In genomic region chr3:104668989-104669388, GRCm38 (mm10) we compare ENCODE assay signal across 27 mouse cellular contexts. TPM values are rescaled to one million over a fixed set of nuclear protein-coding genes. Genes with fewer than 3 reads are reported as not detected.
DNase-seq lines count a peak whose midpoint lies in the region; ATAC-seq lines count a peak whose summit lies in the region.
"Had no signal": no experiment of that assay in that cellular context is flagged by ENCODE, and none has a peak within 500 bp of the region (broad histone marks: within the 10 kb centered on the region; RNA-seq: fewer than 3 reads in every experiment).

No protein-coding gene starts in this region.

- no peak overlapping the region for H3K9ac ChIP-seq in liver, embryonic 15.5 days
- H3K9ac ChIP-seq: embryonic facial prominence, embryonic 15.5 days; forebrain, postnatal 0 days; heart, embryonic 13.5 days; hindbrain, embryonic 14.5 days; kidney, embryonic 15.5 days; limb, embryonic 15.5 days; neural tube, embryonic 13.5 days had no signal

- H3K4me1 ChIP-seq in brown adipose tissue, adult 24 weeks (ENCODE audit: control insufficient read depth, insufficient read depth, insufficient read length, low read length): peaks cover 39% of the 10 kb centered on the region
- H3K4me1 ChIP-seq in liver, embryonic 15.5 days (replicated peaks): peaks cover 76% of the 10 kb centered on the region
- H3K4me1 ChIP-seq in hindbrain, embryonic 10.5 days (replicated peaks): peaks cover 34% of the 10 kb centered on the region

- H3K27ac ChIP-seq in brown adipose tissue, adult 24 weeks (replicated peaks; ENCODE audit: low read depth, low read length): 0 out of 2 replicates have a peak overlapping the region, but pooled peaks have one; percentile 22
- peak overlapping the region; percentile 96 for H3K27ac ChIP-seq in liver, embryonic 15.5 days (replicated peaks)
- H3K27ac ChIP-seq in hindbrain, embryonic 10.5 days: no peak overlapping the region
- H3K27ac ChIP-seq: embryonic facial prominence, embryonic 15.5 days; heart, adult 2 months; heart, embryonic 13.5 days; hindbrain, embryonic 14.5 days; limb, embryonic 15.5 days; midbrain, embryonic 10.5 days; neural tube, embryonic 13.5 days had no signal

- no peak overlapping the region for H3K4me3 ChIP-seq in brown adipose tissue, adult 24 weeks (ENCODE audit: insufficient read depth, low read depth, low read length)
- no peak overlapping the region for H3K4me3 ChIP-seq in liver, embryonic 15.5 days (replicated peaks)
- no peak overlapping the region for H3K4me3 ChIP-seq in hindbrain, embryonic 10.5 days
- H3K4me3 ChIP-seq: embryonic facial prominence, embryonic 15.5 days; heart, adult 2 months; heart, embryonic 13.5 days; kidney, embryonic 15.5 days; limb, embryonic 15.5 days; midbrain, embryonic 10.5 days; myocyte; neural tube, embryonic 13.5 days had no signal

- no peaks in the 10 kb centered on the region for H3K9me3 ChIP-seq in liver, embryonic 15.5 days (replicated peaks)
- H3K9me3 ChIP-seq in hindbrain, embryonic 10.5 days: no peaks in the 10 kb centered on the region
- H3K9me3 ChIP-seq: embryonic facial prominence, embryonic 15.5 days; heart, embryonic 13.5 days; kidney, embryonic 15.5 days; limb, embryonic 15.5 days; midbrain, embryonic 10.5 days; neural tube, embryonic 13.5 days had no signal

- no peaks in the 10 kb centered on the region for H3K36me3 ChIP-seq in liver, embryonic 15.5 days (replicated peaks)
- H3K36me3 ChIP-seq in hindbrain, embryonic 10.5 days: no peaks in the 10 kb centered on the region
- H3K36me3 ChIP-seq: embryonic facial prominence, embryonic 15.5 days; heart, embryonic 13.5 days; kidney, embryonic 15.5 days; limb, embryonic 15.5 days; midbrain, embryonic 10.5 days; neural tube, embryonic 13.5 days had no signal

- peak overlapping the region; percentile 5; the same call in 1 of the 2 replicates for H3K4me2 ChIP-seq in liver, embryonic 15.5 days
- H3K4me2 ChIP-seq: embryonic facial prominence, embryonic 15.5 days; heart, embryonic 13.5 days; hindbrain, embryonic 14.5 days; kidney, embryonic 15.5 days; limb, embryonic 15.5 days; neural tube, embryonic 13.5 days had no signal

- DNase-seq in spleen, postnatal 36 days (ENCODE audit: low spot score in 2 of 2): peak; percentile 35 to 48
- DNase-seq in frontal cortex, postnatal 36 days (ENCODE audit: low spot score in 2 of 2): no peak
- no peak for DNase-seq in thymus, postnatal 10 days (ENCODE audit: low spot score in 2 of 2)
- no peak for DNase-seq in hindbrain, embryonic 10.5 days (ENCODE audit: low spot score)
- DNase-seq: adrenal gland, postnatal 10 days; cerebellum, adult 9-10 months; forebrain, postnatal 0 days; gastrocnemius, postnatal 25 days; heart, adult 2 months; kidney, postnatal 36 days; layer of hippocampus, adult 9-11 months; retina, postnatal 1 day; right cerebral cortex, postnatal 25 days; thymus, postnatal 25 days had no signal

- peak; percentile 58 for ATAC-seq in erythroblast, adult 5-6 weeks (replicated peaks; ENCODE audit: low FRiP score, poor library complexity, severe bottlenecking)
- ATAC-seq in liver, embryonic 15.5 days (ENCODE audit: insufficient read depth): no peak
- ATAC-seq: forebrain, postnatal 0 days; lung, postnatal 0 days; midbrain, embryonic 16.5 days had no signal

- no peaks in the 10 kb centered on the region for H3K27me3 ChIP-seq in liver, embryonic 15.5 days
- H3K27me3 ChIP-seq in hindbrain, embryonic 10.5 days (ENCODE audit: insufficient read depth, poor library complexity, severe bottlenecking): no peaks in the 10 kb centered on the region
- H3K27me3 ChIP-seq: embryonic facial prominence, embryonic 15.5 days; heart, embryonic 13.5 days; kidney, embryonic 15.5 days; limb, embryonic 15.5 days; neural tube, embryonic 13.5 days had no signal

- WGBS in liver, embryonic 15.5 days (ENCODE audit: insufficient replicate concordance): 54% methylated on average over 5 of the region's 5 CpGs
- WGBS in hindbrain, embryonic 10.5 days: 90% methylated on average over 5 of the region's 5 CpGs

RNA-seq across cellular contexts. Expression of gene Slc16a1, which starts 30.5 kb away (rescaled TPM):
- polyA plus RNA-seq in brown adipose tissue, adult 24 weeks (2012; ENCODE audit: insufficient read depth, insufficient read length, missing spikeins): 185 and 208 TPM in 2 replicates
- 342 and 346 TPM in 2 replicates for total RNA-seq in erythroblast, adult 5-6 weeks (2015; ENCODE audit: low replicate concordance)
- 603 and 703 TPM in 2 replicates for total RNA-seq in erythroblast, adult 5-6 weeks (2017; ENCODE audit: low replicate concordance)
- polyA plus RNA-seq in liver, embryonic 15.5 days (2015; fragmentation: Nextera tagmentation; extraction: Ambion mirVana): 86.3 and 95.2 TPM in 2 replicates
- polyA plus RNA-seq in hindbrain, embryonic 10.5 days (2016; fragmentation: Nextera tagmentation; extraction: Ambion mirVana): 29.7 and 45.0 TPM in 2 replicates

Comparison
In these comparisons a context has a peak if more than half of its experiments do, and no peak if none do; other contexts are left out.
1. DNase-seq: peak in spleen, postnatal 36 days (2 of 2); none in frontal cortex, postnatal 36 days (0 of 2), thymus, postnatal 10 days (0 of 2) and hindbrain, embryonic 10.5 days (single experiment).